Comparison of ENCODE assay signal across 8 mouse cellular contexts in genomic region chr3:130061281-130061680, GRCm38 (mm10). TPM values are rescaled to one million over a fixed set of nuclear protein-coding genes. Genes with fewer than 3 reads are reported as not detected.
DNase-seq lines count a peak whose midpoint lies in the region; ATAC-seq and TF ChIP-seq lines count a peak whose summit lies in the region.

TSS of gene Sec24b (minus strand) at chr3:130061553.

- WGBS in hindbrain, embryonic 13.5 days = 14% methylated on average over 12 of the region's 12 CpGs

- H3K9me3 ChIP-seq in hindbrain, embryonic 13.5 days = no peaks in the 10 kb centered on the region

- no peaks in the 10 kb centered on the region for H3K27me3 ChIP-seq in hindbrain, embryonic 13.5 days
- no peaks in the 10 kb centered on the region for H3K27me3 ChIP-seq in splenic B cell, adult 2 months (ENCODE audit: control insufficient read depth, insufficient read depth, low read length, poor library complexity, severe bottlenecking)

- peak within 1 kb of the TSS; percentile 77 for H3K4me2 ChIP-seq in hindbrain, embryonic 13.5 days

- peak within 1 kb of the TSS; percentile 98 for H3K9ac ChIP-seq in hindbrain, embryonic 13.5 days

- peak within 1 kb of the TSS; percentile 95 for H3K4me3 ChIP-seq in hindbrain, embryonic 13.5 days
- peak within 1 kb of the TSS; percentile 62 for H3K4me3 ChIP-seq in left cerebral cortex, adult 2 months

- H3K36me3 ChIP-seq in hindbrain, embryonic 13.5 days = no peaks in the 10 kb centered on the region
- no peaks in the 10 kb centered on the region; the same call in 1 of the 2 replicates for H3K36me3 ChIP-seq in splenic B cell, adult 2 months (ENCODE audit: control insufficient read depth, insufficient read depth, low read length, poor library complexity, severe bottlenecking)

- peak; percentile 15 for ATAC-seq in hindbrain, embryonic 13.5 days (ENCODE audit: low FRiP score)
- ATAC-seq in megakaryocyte, adult 5-6 weeks (ENCODE audit: poor library complexity, severe bottlenecking) = no peak

- intact Hi-C loops in left cerebral cortex, adult 2 months (cut with DNase I) = loop anchor here (2.0 to 5.0 kb wide), 4 partner anchors 62 to 230 kb away; partner anchors contain the start of genes Gar1 and Pla2g12a

- TF ChIP-seq CTCF in left cerebral cortex, adult 2 months (IDR thresholded peaks at IDR 0.05) = no peak

- DNase-seq in lung, adult 18-20 months = peak; percentile 20 to 32
- DNase-seq in lung, postnatal 25 days (ENCODE audit: low spot score) = no peak
- DNase-seq in cerebellum, adult 18-20 months = peak; percentile 44 to 56
- peak; percentile 34 for DNase-seq in frontal cortex, postnatal 36 days (ENCODE audit: low spot score in 2 of 2)
- DNase-seq in left cerebral cortex, adult 2 months (ENCODE audit: extremely low spot score in 1 of 2, low spot score in 2 of 2) = peak; percentile 20 to 40
- peak; percentile 31 for DNase-seq in splenic B cell, adult 2 months (ENCODE audit: low read depth, low spot score)

- peak within 1 kb of the TSS; percentile 94 for H3K27ac ChIP-seq in hindbrain, embryonic 13.5 days
- H3K27ac ChIP-seq in left cerebral cortex, adult 2 months = peak within 1 kb of the TSS; percentile 93

- peaks cover 39% of the 10 kb centered on the region for H3K4me1 ChIP-seq in hindbrain, embryonic 13.5 days (replicated peaks)

RNA-seq across cellular contexts. Expression of gene Sec24b, which starts in this region (rescaled TPM):
- 28.6 and 30.2 TPM in 2 replicates for polyA plus RNA-seq in hindbrain, embryonic 13.5 days (2015; fragmentation: Nextera tagmentation; extraction: Ambion mirVana)
- 10 to 100 TPM; 58.4 to 70.0 TPM for total RNA-seq in left cerebral cortex, adult 2 months (2021)
- 53.7 and 80.6 TPM in 2 replicates for total RNA-seq in megakaryocyte, adult 5-6 weeks (2015)
- total RNA-seq in megakaryocyte, adult 5-6 weeks (2017) = 53.4 and 63.0 TPM in 2 replicates
